Mouse (Mus musculus) lung, adult 18-20 months (tissue): ENCODE data around the gene Erg.

Source experiments
- DNase-seq, 2 experiments: peaks; one replicate each; pipeline ENCODE4 v3.0.0; 2022; ENCODE audit warnings: mixed read lengths in 2 of 2

Gene Erg

DNA sequence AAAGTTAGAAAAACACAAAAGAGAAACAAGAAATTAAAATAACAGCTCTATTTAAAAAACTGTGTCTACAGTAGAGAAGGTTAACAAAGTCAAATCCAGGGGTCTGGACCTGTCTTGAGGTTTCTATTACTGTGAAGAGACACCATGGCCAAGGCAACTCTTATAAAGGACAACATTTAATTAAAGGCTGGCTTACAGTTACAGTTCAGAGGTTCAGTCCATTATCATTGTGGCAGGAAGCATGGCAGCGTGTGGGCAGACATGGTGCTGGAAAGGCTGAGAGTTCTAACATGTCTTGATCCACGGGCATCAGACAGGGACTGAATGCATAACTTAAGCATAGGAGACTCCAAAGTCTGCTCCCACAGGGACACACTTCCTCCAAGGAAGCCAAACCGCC, 111.4 kb downstream of the Erg start:
- no peak for DNase-seq

DNA sequence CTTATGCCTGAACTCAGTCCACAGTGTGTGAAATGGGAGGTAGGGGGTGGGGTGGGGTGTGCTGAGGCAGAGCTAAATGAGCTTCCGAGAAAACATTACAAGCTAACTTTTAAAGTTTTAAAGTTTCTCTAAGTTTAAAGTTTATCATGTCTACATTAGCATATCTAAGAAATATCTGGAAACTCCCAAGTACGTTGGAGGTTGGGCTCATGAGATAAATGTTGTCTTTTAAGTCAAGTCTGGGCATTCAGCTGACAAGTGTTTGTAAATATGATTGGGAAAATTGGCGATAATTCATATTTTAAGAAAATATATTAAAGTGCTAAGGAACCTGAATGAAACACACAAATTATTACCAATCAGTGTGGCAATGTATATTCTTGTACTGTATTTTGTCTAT, 112.4 kb downstream of the Erg start:
- no peak for DNase-seq

DNA sequence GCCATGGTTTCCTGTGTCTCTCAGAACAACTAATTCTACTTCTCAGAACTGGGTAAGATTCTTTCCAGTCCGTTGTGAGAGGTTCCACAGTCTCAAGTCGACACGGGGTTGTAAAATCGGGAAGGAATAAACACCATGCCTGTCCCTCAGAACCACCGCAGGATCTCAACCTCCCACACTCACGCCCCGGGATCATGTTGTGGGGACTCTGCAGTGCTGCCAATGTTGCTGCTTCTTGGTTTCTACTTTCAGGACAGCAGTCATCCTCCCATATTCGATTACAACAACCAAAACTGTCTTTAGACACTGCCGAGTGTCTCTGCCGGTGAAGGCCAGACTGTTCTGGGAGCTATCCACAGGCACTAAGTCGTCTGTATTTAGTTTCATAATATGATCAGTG, 113.6 kb downstream of the Erg start:
- DNase-seq = no peak

DNA sequence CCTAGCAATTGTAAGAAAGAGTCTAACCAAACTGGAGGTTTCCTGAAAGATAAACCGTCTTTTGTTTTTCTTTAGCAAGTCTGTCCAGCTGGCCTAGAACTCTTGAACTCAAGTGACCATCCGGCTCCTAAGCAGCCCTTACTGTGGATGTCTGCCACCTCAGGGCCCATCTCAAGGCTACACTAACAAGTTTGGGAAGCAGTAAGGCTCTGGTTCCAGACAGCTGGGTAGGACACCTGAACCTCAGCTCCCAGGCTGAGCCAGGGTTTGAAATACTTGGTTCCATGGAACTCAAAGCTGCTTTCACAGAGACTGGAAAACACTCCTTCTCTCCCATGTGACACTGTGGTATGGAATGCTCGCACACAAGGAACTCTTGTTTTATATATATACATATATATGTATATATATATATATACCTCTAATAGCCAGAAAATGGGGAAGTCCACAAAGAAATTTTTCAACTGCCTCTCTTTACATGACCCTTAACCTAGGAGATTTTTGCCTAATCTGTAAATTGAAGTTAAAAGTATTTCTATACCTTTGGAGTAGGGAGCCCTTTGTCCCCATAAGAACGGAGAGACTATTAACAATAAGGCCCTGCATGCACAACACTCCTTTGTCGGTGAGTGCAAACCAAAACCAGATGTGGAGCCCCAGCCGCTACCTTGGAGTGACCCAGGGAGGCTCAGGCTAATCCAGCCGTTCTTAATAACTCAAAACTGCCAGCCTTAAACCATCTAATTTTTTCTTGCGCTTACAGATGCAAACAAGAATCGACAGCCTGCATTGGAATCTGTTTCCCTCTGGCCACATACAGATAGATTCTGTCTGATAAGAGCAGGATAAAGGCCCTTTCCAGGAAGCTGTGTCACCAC, 116.9 kb downstream of the Erg start:
- DNase-seq = no peak

DNA sequence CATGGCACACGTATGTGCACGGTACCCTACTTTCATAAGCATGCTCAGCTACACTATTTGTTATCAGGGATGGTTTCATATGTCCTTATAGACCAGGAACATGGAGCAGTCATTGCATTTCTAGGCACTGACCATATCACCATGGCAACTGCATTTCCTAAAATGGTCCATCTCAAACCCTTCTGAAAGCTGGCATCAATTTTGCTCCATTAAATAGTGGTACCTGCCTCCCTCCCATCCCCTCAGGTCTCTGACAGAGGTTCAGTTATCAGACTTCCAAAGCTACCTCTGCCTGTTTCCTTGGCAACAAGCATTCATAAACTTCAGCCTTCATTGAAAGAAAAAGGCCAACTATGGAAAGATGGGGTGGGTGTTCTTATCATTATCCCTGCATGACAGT, 118.5 kb downstream of the Erg start:
- DNase-seq = no peak

DNA sequence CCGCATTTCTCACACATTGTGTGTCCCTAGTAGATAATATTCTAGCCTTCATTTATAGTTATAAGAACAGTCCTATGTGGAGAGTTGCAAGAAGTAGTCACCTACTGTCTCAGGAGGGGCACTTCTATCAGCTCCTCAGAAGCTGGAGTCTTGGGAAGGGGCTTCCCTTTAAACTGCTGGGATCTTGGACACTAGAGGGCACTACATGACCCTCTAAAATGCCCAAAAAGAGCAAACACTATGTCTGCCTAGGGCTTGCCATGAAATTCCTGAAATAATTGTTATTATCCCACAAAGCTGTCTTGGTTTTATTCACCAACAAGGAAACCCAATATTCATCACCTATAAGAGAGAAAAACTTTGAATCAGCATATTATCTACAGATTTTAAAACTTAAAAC, 119.8 kb downstream of the Erg start:
- DNase-seq = no peak

DNA sequence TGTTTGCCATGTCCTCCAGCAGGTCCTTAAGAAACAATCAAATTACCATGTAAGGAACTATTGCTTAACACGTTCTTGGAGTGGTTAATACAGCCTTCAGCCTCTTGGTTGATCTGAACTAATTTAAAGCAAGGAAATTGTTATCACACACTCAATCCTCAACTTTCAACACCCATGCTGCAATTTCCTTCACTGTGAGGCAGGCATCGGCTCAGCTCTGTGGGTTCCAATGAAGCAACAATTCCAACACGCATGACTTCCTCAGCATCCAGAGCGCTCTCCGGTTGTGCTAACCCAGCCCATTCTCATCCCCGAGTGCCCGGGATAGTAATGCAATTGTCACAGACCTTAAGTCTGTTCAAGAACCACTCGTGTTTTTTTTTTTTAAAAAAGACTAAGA, 121.8 kb downstream of the Erg start:
- DNase-seq = peak in 1 of 2 experiments; percentile 32

DNA sequence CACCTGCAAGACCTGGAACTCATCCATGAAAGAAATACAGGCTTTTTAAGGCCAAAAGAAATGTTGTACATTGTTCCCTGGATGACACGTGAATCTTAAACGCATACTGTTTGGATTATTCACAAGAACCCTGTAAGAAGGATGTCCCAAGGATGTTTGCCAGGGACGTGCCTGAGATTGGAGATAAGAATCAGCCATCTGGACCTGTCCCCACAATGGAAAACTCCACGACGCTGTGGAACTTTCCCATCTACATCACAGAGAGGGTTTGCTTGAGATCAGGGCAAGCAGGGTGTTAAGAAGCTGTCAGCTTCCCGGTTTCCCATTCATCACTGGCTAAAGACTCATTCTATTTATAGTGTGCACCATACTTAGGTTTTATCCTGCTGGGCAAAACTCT, 122.6 kb downstream of the Erg start:
- DNase-seq = peak; percentile 66 to 81

DNA sequence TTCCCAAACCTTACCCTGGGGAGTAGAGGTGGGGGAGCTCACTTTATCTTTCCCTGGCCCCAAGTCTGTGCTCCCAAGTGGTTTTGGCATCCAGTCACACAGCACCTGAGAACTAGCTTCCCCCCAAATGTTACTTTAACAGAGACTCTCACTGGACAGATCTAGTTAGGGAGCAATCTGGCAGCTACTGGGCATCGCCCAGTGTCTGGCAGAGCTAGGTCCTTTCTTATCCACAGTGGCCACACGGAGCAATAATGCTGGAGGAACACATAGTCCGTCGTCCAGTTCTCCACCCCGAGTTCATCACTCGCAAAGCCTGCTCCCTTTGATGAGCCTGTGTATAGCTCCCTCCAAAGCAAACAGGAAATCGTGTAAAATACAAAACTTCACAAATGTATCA, 124.5 kb downstream of the Erg start:
- DNase-seq = no peak

DNA sequence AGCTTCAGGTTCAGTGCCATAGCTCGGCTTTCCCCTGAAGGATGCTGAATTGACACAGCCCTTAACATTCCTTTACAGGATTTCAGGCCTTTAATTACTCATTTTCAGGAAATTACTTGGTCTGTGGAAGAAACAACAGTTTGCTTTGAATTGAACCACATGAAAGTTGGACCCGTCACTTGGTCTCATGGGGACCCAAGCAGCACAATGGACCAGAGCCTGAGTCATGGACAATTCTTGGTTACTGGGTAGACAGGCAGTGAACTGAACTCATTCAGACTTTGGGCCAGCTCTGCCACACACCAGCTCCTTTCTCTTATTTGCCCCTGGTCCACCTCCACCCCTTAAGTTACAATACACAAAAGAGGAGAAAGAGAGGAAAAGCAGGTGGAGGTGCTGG, 126.1 kb downstream of the Erg start:
- DNase-seq = no peak

DNA sequence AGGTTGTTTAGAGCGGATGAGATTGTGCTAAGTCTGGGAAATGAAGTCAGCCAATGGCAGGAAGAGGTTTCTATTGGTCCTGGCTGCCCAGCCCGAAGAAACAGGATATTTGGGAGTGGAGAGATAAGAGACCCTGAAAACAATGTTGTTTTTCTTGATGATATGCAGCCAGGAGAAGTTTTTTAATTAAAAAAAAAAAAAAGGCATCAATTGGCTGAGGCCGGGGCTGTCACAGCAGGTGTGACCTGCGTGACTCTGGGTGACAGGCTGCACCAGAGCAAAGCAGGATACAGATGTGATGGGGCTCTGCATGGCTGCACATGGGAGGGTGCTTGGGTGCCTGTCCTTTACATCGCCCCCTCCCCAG, 127.1 kb downstream of the Erg start:
- DNase-seq = peak in 1 of 2 experiments; percentile 56

DNA sequence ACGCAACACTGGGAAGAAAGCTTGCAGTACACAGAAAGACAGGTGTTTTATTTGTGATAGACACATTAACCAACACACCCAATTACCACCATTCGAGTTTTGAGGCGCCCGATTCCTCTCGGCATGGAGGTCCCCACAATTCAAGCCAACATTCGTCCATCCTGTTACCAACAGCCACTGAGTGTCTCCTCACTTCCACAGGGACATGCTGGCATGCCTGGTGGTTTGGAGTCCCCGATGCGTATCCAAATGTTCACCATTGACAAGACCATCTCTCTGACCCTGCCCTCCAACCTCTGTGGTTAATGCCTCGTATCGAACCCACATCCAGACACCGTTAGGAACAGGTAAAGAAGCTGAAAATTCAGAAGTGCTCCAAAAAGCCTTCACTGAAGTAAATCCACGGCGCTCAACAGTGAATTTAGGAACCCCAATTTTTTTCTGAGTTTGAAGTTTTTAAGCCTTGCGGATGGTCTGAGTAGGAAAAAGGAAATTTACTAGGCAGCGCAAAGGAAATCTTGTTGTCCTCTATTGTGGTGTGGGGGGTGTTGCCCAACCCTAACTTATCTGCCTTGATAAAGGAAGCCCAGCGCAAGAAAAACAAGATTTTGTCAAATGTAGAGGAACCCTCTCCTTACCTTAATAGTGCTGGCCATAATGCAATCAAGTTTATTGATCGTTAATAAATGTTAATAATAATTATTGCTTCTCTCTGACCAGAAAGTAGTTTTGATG, 127.6 kb downstream of the Erg start:
- no peak for DNase-seq

DNA sequence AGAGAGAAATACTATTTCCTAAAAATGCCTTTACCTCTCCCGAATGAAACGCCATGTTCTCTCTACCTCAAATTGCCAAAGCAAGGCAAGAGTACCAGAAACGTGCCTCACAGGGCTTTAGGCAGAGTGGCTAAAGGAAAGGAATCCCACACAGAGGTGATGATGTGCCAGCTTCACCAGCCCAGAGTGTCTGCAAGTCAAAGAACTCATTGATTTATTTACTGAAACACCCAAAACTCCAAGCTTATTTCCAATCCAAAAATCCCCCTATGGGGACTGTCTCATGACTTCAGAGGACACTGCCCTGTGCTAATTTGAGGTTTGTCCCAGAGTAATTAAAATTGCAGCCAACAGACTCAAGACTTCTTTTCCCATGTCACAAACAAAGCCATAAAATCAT, 129.4 kb downstream of the Erg start:
- no peak for DNase-seq

DNA sequence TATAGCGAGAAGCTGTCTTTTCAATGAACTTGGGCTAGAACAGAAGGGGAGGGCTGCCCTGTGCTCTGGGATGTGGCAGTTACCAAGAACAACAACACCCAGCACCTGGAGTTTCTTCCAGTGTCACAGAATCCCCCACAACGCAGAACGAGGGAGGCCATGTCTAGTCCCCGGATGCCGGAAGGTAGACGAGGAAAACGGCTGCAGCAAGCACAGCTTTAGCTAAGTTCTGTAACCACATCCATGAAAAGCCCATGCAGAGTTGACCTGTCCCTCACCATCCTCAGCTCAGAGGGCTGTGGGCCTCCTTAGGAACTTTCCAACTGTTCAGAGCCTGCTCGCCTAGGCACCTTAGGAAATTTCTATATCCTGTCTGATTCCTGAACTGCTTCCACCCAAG, 130.5 kb downstream of the Erg start:
- DNase-seq = no peak

DNA sequence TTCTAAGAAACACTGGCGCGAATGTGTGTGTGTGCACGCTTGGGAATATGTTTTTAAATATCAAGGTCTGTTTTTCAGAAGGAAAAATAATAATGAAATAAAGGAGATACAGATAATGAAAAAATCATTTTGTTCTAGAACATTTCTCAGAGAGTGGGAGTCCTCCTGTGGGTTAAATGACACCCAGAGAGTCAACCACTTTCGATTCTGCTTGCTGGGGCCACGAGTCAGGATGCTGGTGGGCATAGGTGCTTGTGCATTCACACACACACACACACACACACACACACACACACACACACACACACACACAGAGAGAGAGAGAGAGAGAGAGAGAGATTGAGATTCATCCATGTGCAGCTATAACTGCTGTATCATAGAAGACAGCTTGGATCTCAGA, 130.9 kb downstream of the Erg start:
- no peak for DNase-seq

DNA sequence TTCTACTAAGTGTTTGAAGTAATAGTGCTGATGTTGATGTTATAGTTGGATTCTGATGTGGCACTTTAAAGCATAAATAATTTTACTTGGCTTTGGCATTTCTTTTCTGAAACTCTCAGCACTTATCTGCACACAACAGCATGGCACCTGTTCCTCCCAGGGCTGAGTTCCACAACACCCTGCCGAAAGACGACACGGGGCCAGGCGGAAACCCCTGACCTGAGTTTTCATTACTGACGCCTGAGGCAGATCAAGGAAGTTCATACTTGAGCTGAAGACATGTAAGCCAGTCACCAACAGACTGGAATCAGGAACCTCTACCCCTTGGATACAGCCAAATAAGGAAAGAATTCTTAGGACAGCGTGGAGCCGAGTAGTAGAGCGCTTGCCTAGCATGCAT, 134.0 kb downstream of the Erg start:
- no peak for DNase-seq

DNA sequence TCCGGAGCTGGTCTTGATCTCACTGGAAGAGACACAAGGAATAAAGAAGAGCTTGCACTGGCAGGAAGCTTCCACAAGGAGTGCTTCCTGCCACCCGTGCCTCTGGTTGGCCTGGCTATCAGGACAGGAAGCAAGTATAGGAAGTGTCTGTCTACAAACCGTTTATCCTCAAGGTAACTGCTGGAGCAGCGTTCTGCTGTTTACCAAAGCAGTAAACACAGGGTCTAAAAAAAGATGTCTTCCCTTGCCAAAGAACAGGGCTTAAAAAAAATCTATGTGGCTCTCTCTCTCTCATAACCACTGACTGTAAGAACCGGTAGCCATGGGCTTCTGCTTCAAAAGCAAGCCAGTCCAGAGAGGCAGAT, 137.1 kb downstream of the Erg start:
- DNase-seq = peak; percentile 25 to 64

DNA sequence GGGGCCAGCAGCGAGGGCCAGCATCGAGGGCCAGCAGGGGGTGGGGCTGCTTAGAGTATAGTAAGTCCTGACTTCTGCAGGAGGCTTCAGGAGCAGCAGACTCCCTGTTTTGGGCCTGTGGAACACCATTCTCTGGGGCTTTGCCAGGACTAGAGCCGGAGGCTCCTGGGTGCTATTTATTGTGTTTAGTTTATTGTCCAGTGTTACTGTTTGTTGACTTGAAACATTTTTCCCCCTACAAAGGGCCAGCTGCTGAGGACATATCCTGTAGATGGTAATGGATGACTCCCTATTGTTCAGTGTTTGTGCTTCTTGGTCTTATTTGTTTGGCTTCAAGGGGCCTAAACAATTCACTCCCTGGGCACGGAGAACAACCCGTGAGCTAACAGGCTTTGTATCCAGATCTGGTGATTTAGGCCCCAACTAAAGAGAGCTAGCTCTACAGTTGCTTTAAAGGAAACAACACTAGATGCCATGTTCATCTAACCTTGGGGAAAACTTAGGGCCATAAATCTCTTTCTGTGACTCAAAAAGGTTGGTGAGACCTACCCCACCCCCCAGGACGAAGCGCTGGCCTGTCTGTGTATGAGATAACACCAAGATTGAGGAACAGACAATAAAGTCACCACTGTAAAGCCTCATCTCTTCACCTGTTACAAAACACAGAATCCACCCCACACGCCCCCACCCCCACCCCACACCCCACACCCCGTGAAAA, 137.6 kb downstream of the Erg start:
- peak in 1 of 2 experiments; percentile 67 for DNase-seq

DNA sequence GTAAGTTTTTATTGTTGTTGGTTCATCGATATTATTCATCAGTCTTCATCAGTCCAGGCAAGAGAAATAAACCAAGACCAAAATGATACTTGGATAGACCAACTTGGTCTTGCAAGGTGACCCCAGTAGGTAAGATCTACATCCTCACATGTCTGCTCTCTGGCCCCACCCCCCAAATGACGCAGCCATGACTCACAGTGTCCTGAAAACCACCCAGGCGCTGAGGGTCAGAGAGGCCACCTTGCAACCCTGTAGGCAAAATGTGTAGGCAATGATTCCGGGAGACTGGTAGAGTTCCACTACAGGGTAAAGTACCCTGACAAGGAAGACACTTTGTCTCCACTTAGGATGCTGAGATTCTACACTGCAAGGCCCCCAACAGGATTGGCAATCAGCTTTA, 138.5 kb downstream of the Erg start:
- DNase-seq = no peak

DNA sequence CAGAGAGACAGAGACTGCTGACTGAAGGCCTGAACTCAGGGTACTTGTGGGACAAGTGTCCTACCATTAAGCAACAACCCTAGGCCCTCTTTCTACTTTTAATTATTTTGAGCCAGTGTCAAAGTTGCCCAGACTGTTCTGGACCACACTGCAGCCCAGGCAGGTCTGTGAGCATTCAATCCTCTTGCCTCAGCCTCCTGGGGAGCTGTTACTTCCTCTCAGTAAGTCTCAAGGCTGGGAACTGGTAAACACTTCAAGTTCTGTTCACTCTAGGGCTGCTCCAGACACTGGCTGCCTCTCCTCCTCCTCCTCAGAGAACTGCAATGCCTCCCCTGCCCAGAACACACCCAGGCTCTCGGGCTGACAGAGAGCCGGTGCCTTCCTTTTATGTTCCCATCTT, 140.0 kb downstream of the Erg start:
- DNase-seq = no peak

DNA sequence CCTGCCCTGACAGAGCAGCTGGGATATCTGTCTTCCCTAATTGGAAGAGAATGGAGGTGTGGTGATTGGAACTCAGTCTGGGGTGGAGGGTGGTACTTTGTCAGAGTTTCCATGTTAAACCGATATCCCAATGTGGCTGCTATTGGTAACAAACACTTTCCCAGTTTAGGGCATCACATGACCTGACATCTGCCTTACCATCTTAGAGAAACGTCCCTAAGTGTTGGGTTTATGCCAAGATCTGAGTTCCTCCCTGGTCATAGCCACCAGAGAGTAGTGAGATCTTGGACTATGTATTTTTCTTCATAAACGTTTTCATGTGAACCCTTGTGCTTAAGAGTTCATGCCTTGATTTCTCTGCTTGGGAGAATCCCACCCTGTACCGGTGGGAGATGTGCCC, 144.4 kb downstream of the Erg start:
- DNase-seq = no peak

DNA sequence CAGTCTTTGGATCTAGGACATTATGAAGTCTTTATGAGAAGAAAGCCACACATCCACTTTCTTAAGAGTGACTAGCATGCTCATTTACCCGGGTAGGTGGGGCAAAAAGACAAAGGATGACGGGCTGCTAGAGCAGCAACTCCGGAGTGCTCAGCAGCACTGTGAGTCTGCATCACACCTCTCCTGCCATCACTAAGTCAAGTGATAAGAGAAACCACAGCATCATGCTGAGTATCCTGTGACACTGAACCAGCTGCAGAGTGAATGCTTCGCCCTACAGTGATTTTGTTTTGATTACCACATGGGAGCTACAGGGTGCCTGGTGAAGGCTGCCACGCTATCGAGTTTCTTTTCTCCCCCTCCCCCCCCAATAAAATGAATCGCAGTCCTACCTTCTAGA, 145.2 kb downstream of the Erg start:
- DNase-seq = no peak

DNA sequence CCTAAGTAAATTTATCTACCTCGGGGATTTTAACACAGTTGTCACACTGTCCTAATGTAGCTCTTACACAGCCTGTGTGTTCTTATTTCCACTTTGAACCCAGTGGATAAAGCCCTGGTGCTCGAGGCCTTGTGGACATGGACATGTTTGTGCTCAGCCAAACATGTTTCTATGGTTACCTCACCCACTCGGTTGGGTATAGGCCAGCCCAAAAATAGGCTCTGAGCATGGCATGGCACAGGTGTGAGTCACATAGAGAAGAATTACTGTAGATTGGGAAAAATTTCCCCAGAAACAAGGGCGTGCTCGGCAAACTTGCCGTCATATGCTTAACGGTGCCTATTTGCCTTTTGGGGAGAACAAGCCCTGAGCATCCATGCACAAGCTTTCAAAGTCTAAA, 146.1 kb downstream of the Erg start:
- DNase-seq = no peak

DNA sequence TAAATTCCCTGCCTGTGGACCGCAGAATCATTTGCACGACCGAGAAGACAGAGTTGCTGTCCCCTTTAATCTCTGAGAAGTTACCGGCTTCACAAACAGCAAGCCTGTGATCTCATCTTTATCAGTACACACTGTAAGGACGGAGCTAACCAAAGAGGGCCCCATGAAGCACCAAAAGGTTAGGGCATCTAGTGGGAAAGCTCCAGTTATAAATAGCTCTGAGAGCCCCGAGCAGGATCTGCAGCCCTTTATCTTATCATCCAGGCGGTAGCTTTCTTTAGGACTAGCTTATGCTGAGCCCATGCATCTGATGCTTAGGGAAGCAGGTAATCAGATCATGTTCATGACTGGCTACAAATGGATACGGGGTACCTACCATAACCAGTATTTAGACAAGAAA, 146.6 kb downstream of the Erg start:
- no peak for DNase-seq
